Mouse (Mus musculus) fibroblast of lung, adult 2 months (primary cell): Measurements from ENCODE around the gene Slc41a1.

ENCODE experiments used
- DNase-seq: peaks from one replicate; pipeline ENCODE4 v3.0.0-alpha.2; 2011; ENCODE audit warnings: low read depth

The Slc41a1 gene

DNA sequence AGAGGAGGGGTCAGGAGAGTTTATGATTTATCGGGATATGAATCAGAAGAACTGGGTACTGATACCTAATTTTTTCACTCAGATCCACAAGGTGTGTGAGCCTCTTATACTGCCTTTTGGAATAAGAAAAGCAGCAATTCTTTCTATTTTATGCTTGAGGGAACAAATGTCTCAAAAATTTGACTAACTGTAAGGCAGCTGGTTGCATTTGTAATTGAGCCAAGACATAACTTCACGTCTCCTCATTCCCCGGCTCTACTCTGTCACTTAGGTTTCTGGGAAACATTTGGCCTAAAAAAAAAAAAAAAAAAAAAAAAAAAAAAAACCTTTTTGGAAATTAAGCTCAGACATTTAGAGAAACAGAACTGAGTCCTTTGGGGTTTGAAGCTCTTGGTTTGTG, 59.3 kb downstream of the Slc41a1 start:
- DNase-seq = no peak

DNA sequence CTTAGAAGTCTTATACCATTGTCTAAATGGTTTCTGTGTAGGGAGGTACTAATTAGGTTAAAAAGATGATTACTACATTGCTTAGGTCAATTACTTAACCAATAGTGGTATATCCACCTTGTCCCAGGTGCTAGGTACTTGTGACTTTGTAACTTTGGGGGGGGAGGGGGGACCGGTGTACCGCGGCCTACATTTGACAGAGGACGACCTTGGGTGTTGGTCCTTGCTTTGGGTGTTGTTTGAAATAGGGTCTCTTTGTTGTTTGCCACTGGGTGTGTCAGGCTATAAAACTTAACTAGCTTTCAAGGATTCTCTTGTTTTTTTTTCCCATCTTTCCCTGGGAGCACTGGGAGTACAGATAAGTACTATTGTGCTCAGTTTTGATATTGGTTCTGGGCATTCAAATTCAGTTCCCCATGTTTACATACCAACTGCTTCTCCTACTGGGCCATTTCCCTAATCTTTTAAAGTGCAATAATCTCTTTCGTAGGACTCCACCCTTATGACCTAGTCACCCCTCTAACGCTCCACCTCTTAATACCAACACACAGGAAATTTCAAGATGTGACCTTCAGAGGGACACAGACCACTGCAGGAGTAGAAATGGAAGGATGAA, 62.9 kb downstream of the Slc41a1 start:
- no peak for DNase-seq

- no peak for DNase-seq
Observed at GRCm38 (mm10) chr1:131891436-131891835, 64.1 kb downstream of the Slc41a1 start.
